Mouse (Mus musculus) right cerebral cortex, adult 18-20 months (tissue): ENCODE measurements around the gene Tmtc2.

Experiments used
- DNase-seq: peaks from one replicate; pipeline ENCODE4 v3.0.0; 2022; ENCODE audit warnings: mixed read lengths

Tmtc2 gene

GRCm38 (mm10) chr10:105286221-105286620 lies 288.0 kb downstream of the Tmtc2 start:
- DNase-seq: peak; percentile 66

DNA sequence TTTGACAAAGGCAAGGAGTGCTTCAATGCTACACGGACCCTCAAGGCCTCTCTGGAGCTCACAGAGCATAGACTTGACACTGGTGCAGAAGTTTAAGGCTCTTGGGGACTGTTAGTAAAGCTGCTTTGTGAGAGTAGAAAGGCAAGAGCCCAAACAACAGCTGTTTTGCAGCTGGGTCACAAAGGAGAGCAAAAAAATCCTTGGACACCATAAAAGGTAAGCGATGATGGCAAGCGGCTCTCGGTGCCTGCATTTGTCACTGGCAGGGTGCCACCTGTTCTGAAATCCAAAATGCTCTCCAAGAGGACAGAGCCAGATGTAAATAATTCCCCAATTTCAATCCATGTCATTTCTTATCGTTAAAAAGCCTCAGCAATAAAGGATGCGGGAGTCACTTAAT lies 290.1 kb downstream of the Tmtc2 start:
- no peak for DNase-seq

DNA sequence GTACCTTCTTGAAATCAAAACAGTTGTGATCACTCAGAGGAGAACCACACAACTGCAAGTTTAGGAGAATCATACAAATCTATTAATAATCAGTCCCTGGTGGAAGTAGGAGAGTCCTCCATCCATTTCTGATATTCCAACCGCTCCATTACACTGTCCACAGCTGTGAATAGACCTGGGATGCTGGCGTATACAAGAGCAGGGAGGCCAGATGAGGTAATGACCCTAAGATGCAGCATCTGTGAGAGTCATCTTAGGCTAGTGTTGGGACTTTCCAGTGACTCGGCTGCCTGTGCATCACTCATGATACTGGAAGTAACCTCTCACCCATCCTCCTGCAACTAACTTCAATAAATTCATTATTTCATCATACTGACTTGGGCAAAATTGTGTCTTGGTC lies 293.3 kb downstream of the Tmtc2 start:
- no peak for DNase-seq

DNA sequence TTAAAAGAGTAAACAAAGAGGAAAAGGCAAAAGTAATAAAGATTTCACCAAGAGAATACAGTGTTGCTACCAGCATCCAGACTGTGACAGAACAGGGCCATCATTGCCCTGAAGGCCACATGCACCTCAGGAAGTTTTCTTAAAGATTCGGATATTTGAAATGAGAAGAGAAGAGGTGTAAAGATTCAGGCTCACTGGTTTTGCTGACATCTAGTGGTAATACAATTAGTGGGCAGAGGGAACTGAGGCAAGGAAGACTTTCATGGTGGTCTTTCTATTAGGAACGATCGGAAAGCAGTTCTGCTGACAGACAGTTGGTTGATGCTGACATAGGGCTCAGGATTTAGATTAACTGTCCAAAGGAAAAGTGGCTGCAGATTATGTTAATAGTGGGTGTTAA lies 314.2 kb downstream of the Tmtc2 start:
- DNase-seq: no peak

GRCm38 (mm10) chr10:105238291-105238690 lies 336.0 kb downstream of the Tmtc2 start:
- peak; percentile 39 for DNase-seq

DNA sequence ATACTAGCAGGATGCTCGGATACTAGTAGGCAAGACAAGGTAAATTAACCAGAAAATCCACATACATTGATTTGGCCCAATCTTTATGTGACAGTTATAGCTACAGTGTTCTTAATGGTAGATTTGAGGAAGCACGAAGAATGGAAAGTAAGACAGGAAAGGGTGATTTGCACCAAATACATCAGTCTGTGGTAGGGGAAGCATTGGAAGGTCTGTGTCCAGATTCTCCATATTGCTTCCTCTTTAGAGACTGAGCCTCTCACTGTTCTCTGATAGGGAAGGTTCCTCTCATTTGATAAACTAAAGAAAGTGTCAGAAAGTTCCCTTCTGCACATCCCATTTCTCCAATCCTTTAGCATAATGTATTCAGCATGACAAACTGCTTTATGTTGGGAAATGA lies 341.4 kb downstream of the Tmtc2 start:
- DNase-seq: no peak

- no peak for DNase-seq
These were observed 343.8 kb downstream of the Tmtc2 start for GRCm38 (mm10) chr10:105230416-105230815.

DNA sequence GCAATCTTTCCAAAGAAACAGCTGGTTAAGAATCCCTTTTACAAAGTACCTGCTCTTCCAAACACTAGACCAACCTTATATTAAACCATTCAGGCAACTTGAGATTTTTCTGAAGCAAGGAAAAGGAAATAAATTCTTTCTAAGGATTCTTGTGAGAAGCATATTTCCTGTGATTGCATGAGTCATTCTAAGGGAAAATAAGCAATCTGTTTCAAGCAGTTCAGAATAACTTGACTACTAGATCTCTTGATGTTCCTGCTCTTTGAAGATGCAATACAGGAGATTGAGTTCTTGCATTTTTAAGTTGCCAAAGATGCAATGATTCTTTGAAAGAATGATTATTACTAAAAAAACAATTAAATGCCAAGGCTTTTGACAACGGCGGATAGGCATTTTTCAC lies 345.6 kb downstream of the Tmtc2 start:
- DNase-seq: no peak

DNA sequence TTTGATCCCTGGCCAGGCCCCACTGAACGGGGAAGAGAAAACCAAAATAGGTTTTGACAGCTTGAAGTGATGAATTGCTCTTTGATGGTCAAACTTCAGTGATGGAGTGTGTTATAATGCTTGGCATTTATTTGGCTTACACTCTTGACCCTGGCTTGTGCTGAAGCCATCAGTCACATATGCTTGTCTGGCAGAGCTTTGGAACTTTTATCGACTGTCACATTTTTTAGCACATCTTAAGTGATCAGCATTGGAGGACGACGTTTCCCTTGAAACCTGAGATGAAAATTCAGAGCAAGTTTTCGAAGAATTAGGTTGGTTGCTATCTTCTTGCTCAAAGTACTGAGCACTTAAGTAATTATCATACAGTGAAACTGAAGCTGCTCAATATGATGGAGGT lies 346.6 kb downstream of the Tmtc2 start:
- DNase-seq: no peak

DNA sequence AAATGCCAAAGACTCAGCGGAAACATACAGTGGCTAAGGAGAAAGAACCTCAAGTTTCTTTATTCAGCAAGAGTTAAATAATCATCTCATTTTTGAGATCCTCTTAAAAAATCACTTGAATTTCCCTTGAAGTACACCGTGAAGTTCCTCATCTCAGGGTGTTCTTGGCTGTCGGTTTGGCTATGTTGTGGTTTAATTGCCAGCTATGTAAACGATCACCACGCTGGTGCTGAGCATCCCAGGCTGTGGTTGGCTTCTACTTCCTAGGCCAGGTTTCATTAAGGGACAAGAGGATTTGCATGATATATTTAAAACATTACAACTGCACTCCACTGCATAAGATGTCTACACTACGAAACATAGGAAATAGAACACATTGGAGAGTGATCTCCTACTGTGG lies 348.5 kb downstream of the Tmtc2 start:
- no peak for DNase-seq

- no peak for DNase-seq
These were observed 351.3 kb downstream of the Tmtc2 start for GRCm38 (mm10) chr10:105222904-105223303.

GRCm38 (mm10) chr10:105201491-105201890 lies 372.8 kb downstream of the Tmtc2 start:
- DNase-seq: no peak

DNA sequence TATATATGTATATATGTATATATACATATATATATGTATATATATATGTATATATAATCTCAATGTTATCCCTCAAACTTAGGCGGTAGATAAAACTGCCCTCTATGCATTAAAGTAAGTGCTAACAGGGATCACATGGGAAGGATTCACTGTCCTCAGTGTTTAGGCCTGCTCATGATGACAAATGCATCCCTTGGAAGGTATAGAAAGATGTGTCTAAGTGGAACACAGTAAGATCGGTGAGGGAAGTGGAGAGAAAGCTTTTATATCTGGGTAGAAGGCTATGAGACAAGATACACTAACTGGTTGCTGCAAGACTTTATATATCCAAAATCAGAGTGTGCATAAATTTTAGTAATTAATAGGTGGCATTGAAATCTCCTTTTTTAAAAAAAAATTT lies 373.6 kb downstream of the Tmtc2 start:
- no peak for DNase-seq

- DNase-seq: no peak
These were observed 374.2 kb downstream of the Tmtc2 start for GRCm38 (mm10) chr10:105200092-105200491.

DNA sequence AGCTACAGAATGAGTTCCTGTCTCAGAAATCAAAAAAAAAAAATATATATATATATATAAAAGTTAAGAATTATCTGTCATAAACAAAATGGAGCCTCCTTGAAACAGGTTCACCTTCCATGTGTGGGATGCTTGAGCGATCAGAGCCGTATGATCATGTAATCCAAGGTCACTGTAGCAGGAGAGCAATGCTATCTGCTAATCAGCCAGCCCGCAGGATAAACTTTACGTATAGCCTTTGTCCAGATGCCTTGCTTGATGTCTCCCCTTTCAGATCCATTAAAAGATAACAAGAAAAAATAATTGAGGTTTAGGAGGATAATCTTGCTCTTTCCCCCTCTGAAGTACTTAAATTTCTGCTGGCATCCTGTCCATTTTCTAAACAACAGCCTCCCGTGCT lies 374.7 kb downstream of the Tmtc2 start:
- no peak for DNase-seq

DNA sequence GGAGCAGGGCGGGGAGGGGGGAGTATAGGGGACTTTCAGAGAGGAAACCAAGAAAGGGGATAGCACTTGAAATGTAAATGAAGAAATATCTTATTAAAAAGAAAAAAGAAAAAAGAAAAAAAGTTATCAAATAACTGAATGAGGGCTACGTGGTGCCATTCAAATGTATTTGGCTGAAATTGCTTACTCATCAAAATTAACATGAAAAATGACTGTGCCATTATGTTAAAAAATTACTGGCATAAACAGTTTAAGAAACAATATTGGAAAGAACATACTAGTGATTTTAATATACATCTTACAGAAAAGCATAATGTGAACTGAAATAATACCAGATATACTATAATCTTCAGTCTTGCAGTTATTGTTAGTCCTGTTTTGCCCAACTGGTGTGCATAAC lies 378.9 kb downstream of the Tmtc2 start:
- DNase-seq: no peak

- DNase-seq: no peak
These were observed 380.3 kb downstream of the Tmtc2 start for GRCm38 (mm10) chr10:105193756-105194460.

DNA sequence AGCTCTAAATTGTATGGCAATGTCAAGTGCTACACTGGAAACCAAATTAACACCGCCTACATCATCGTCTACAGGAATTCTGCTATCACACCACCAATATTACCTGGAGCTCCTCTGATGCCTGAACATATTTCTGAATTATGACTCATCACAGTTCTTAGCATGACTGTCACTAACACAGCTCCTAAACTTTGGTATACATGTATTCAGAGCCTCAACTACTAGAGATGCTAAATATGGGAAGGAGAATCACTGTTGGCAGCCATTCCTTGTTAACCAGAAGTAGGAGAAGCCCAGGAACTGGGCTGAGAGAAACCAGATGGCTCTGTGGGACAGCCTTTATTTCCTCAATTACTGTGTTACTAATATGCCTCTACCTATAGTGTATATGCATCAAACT lies 382.2 kb downstream of the Tmtc2 start:
- DNase-seq: peak; percentile 40

DNA sequence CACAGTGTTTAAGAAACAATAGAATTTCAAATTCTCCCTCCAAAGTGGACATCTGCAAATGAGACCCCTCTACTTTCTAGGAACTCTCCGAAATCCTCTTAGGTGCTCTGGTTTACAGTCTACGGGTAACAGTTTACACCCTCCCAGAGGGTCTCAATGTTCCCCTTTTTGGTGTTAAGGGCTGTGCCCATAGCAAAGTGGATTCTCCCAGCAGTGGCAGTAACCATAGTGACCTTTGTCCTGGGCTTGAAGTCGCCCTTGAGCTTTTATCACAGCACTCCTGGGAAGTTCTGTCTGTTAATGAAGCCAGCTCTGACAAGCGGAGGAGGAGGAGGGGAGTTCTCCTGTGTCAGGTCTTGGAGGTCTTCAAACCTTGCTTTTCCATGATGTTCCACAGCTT lies 384.5 kb downstream of the Tmtc2 start:
- no peak for DNase-seq

DNA sequence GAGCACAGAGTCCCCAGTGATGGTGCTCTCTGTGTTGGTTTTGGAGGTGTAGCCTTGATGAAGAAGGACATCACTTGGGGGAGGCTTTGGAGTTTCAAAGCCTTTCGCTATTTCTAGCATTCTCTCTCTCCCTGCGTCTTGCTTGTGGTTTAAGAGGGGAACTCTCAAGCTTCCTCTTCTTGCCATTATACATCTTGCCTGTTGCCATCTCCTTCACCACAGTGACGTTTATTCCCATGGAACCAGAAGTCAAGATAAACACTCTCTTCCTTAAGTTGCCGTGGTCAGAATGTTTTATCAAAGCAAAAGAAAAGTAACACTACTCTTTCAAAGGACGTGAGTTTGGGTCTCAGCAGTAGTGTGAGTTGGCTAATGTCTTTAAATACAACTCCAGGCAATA lies 387.6 kb downstream of the Tmtc2 start:
- DNase-seq: no peak

DNA sequence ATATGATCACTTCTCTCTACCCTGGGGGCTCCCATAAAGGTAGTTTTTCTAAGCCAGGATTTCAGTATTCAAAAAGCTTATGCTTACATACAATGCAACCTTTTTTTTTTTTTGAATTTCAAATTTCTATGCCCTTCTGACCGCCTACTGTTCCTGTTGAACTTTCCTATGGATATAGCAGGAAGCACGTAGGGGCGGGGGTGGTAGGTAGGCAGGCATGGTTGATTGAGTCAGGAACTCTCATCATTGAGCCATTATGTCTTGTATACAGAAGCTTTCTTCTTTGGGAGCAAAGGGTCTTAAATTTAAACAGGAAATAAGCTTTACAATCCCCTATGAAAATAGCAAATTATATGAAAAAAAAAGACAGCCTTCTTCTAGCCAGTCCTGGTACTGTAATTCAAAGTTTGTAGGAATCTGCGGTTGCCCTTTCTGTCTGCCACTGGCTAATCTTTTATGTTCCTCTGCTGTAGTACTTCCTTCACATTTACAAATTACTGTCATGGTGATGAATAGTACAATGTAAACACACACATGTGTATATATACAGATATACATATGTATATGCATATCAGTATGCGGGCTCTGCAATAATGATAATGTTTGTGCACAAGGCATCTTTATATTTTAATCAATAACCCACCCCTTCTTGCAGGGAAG lies 405.7 kb downstream of the Tmtc2 start:
- no peak for DNase-seq

GRCm38 (mm10) chr10:105165291-105165690 lies 409.0 kb downstream of the Tmtc2 start:
- no peak for DNase-seq

DNA sequence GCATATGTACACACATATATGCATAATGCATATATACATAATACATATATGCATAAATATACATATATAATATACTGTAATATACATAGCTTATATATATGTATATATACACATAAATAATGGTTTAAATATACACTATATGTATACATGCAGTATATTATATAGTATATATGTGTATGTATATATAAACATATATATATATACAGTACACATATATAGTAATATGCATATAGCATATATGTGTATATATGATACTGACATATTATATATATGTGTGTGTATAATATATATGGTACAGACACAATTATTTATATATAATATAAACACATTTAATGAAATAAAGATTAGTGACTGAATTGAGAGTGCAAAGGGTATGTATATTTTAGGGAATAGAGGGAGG lies 420.5 kb downstream of the Tmtc2 start:
- DNase-seq: no peak

GRCm38 (mm10) chr10:105144382-105144781 lies 429.9 kb downstream of the Tmtc2 start:
- no peak for DNase-seq

GRCm38 (mm10) chr10:105142201-105142600 lies 432.1 kb downstream of the Tmtc2 start:
- no peak for DNase-seq
